Comparison of ENCODE assay signal across 14 mouse cellular contexts in the genomic region with DNA sequence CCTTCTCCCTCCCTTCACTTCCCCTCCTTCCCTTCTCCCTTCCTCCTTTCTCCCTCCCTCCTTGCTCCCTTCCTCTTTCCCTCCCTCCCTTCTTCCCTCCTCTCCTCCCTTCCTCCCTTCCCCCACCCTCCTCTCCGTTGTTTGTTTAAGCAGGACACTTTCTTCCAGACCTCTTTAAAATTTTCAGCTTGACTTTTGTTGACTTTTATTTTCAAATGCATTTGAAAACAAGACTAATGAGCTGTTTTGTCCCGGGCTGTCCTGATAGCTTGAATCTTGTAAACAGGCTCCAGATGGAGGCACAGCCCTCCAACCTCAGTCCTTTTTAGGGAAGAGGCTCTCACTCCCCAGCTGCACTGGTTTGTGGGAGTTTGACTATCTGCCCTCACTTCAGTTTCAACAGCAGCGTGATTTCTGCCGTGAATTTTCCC.
DNase-seq lines count a peak whose midpoint lies in the region; ATAC-seq and TF ChIP-seq lines count a peak whose summit lies in the region.
"Had no signal": no experiment of that assay in that cellular context is flagged by ENCODE, and none has a peak within 500 bp of the region (broad histone marks: within the 10 kb centered on the region; RNA-seq: fewer than 3 reads in every experiment).

No protein-coding gene starts in this region.

- no peaks in the 10 kb centered on the region for H3K9me3 ChIP-seq in embryonic facial prominence, embryonic 10.5 days
- H3K9me3 ChIP-seq in lung, embryonic 14.5 days (ENCODE audit: low read depth, low read length) = no peaks in the 10 kb centered on the region

- peak; percentile 91 for ATAC-seq in lung, embryonic 14.5 days (ENCODE audit: insufficient read depth)
- ATAC-seq: forebrain, embryonic 16.5 days had no signal

- peak overlapping the region; percentile 37 for H3K27ac ChIP-seq in embryonic facial prominence, embryonic 10.5 days (replicated peaks)
- H3K27ac ChIP-seq in lung, embryonic 14.5 days (ENCODE audit: low read depth) = peak overlapping the region; percentile 93
- no peak overlapping the region for H3K27ac ChIP-seq in thymus, adult 2 months (ENCODE audit: control insufficient read depth, insufficient read depth, low read length)
- H3K27ac ChIP-seq: liver, embryonic 14.5 days had no signal

- H3K4me3 ChIP-seq in embryonic facial prominence, embryonic 10.5 days = no peak overlapping the region
- no peak overlapping the region for H3K4me3 ChIP-seq in lung, embryonic 14.5 days (ENCODE audit: low read depth, low read length)
- H3K4me3 ChIP-seq in thymus, adult 2 months (ENCODE audit: control insufficient read depth, insufficient read depth, low read length) = no peak overlapping the region
- H3K4me3 ChIP-seq: myocyte had no signal

- H3K4me2 ChIP-seq in lung, embryonic 14.5 days = no peak overlapping the region

- no peaks in the 10 kb centered on the region for H3K36me3 ChIP-seq in embryonic facial prominence, embryonic 10.5 days (replicated peaks)
- no peaks in the 10 kb centered on the region for H3K36me3 ChIP-seq in lung, embryonic 14.5 days (ENCODE audit: insufficient read depth)
- H3K36me3 ChIP-seq in thymus, adult 2 months (ENCODE audit: control insufficient read depth, insufficient read depth, low read length) = no peaks in the 10 kb centered on the region

- no peak overlapping the region for H3K9ac ChIP-seq in lung, embryonic 14.5 days
- H3K9ac ChIP-seq: liver, embryonic 14.5 days had no signal

- intact Hi-C loops in heart, postnatal 25 days (cut with DNase I) = no loop called here

- WGBS in embryonic facial prominence, embryonic 10.5 days = 26% methylated on average over 4 of the region's 4 CpGs
- 1% methylated on average over 4 of the region's 4 CpGs for WGBS in lung, embryonic 14.5 days
- WGBS in thymus, adult 2 months = 69% methylated on average over 4 of the region's 4 CpGs

- DNase-seq in NIH3T3 (ENCODE audit: low read depth) = peak; percentile 61
- no peak for DNase-seq in embryonic facial prominence, embryonic 10.5 days (ENCODE audit: low spot score)
- peak; percentile 24 for DNase-seq in heart, postnatal 25 days (ENCODE audit: low spot score)
- peak; percentile 93 for DNase-seq in lung, embryonic 14.5 days
- no peak for DNase-seq in layer of hippocampus, postnatal 36 days
- DNase-seq in thymus, adult 2 months = no peak
- DNase-seq in B cell, adult 2 months = no peak
- no peak for DNase-seq in right cerebral cortex, postnatal 10 days (ENCODE audit: low spot score in 2 of 2)
- DNase-seq: adrenal gland, postnatal 14 days; cerebellum, postnatal 10 days; right cerebral cortex, postnatal 25 days had no signal

- peaks cover 25% of the 10 kb centered on the region for H3K4me1 ChIP-seq in embryonic facial prominence, embryonic 10.5 days
- H3K4me1 ChIP-seq in lung, embryonic 14.5 days (ENCODE audit: insufficient read depth) = peaks cover 29% of the 10 kb centered on the region; the same call in 1 of the 2 replicates
- no peaks in the 10 kb centered on the region for H3K4me1 ChIP-seq in thymus, adult 2 months (replicated peaks; ENCODE audit: control insufficient read depth, insufficient read depth, low read length)

- TF ChIP-seq CTCF in lung, embryonic 14.5 days (IDR thresholded peaks at IDR 0.05; ENCODE audit: low read depth) = no peak
- TF ChIP-seq CTCF in thymus, adult 2 months (IDR thresholded peaks at IDR 0.05; ENCODE audit: borderline replicate concordance, control insufficient read depth, extremely low read depth, insufficient read depth, low read length, poor library complexity) = no peak

- no peaks in the 10 kb centered on the region for H3K27me3 ChIP-seq in embryonic facial prominence, embryonic 10.5 days (replicated peaks; ENCODE audit: low read depth, poor library complexity, severe bottlenecking)
- H3K27me3 ChIP-seq in lung, embryonic 14.5 days (ENCODE audit: insufficient read depth, low read length) = no peaks in the 10 kb centered on the region
- H3K27me3 ChIP-seq in thymus, adult 2 months (ENCODE audit: control insufficient read depth, insufficient read depth, low read length) = no peaks in the 10 kb centered on the region

- TF ChIP-seq POLR2A in thymus, adult 2 months (IDR thresholded peaks at IDR 0.05; ENCODE audit: control insufficient read depth, extremely low read depth, insufficient read depth, low read length, poor library complexity) = no peak

Comparison
In these comparisons a context has a peak if more than half of its experiments do, and no peak if none do; other contexts are left out.
1. DNase-seq: peak in NIH3T3 (single experiment), heart, postnatal 25 days (single experiment) and lung, embryonic 14.5 days (single experiment); none in embryonic facial prominence, embryonic 10.5 days (single experiment), layer of hippocampus, postnatal 36 days (0 of 2), thymus, adult 2 months (single experiment), B cell, adult 2 months (0 of 2) and right cerebral cortex, postnatal 10 days (0 of 2).